Mouse (Mus musculus): ENCODE data around the gene Slc22a4. TPM values are rescaled to one million over a fixed set of nuclear protein-coding genes. Genes with fewer than 3 reads are reported as not detected.
A peak's percentile ranks its signal among the peaks of the same experiment; 100 is the strongest.
"Not testable (repeated sequence)": the region's sequence is repeated elsewhere in the genome, so short reads cannot be mapped to it uniquely, and the experiment has no call there.

Slc22a4 gene
- total RNA-seq, 2 experiments from 2014 or later: 1.9 to 2.2 TPM

DNA sequence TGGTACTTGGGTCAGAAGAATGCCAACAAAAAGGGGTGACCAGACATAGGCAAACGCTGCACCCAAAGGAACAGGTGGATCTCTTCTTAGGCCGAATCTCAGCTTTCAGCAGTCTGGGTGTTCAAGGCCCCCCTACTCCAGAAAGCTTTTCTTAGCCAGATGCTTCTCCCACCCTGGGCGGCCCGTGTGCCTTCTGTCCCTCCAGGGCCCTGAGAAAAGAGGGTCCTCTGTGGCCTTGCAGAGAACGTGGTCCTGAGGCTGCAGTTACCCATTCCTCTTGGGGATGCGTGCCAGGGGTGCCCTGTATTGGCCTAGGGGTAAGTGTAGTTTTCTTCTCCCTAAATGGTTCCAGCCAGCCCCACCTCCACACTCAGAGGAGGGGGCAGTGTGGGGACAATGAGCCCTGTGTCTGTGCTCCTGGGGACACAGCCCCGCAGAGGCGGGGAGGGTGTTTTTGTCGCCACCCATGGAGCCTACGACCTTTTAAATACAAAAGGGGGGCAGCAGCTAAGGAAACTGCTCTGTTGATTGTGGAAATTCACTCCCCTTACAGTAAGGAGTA is 30.2 kb upstream of the Slc22a4 start:
- intact Hi-C loops (cut with DNase I): no loop called here
- no peak for DNase-seq

DNA sequence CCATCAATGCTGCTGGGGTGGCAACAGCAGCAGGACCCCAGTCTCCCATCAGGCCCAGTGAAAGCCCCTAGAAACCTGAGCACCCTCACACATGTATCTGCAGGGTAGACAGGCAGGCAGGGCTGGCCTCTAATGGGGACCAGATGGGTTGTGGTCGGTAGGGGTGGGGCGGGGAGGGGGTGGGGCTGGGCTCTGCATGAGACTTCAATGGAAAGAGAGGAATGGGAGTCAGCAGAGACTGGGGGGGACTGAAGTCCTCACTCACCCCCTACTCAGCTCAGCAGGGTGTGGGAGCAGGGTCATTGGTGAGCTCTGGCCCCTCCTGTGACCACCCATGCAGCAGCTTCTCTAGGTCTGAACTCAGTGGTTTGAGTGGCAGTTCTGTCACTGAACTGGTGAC is 29.5 kb upstream of the Slc22a4 start:
- no peak for DNase-seq
- intact Hi-C loops (cut with DNase I): no loop called here

DNA sequence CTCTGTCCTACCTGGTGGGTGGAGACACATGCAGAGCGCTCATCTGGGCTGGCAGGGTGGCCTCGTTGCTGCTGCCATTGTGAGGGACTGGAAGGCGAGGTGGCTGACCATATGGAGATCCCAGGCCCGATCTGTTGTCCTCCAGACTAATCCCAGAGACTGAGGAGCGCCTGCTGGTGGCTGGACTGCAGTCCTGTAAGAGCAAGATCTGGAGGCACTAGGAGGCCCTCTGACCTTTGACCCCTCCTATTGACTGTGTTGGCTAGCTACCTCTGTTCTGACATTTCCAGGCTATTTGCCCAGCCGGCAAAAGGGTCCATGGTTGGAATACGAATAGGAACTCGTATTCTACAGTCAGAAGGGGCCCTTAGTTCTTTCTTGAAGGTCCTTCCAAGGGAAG is 28.2 kb upstream of the Slc22a4 start:
- intact Hi-C loops (cut with DNase I): no loop called here

DNA sequence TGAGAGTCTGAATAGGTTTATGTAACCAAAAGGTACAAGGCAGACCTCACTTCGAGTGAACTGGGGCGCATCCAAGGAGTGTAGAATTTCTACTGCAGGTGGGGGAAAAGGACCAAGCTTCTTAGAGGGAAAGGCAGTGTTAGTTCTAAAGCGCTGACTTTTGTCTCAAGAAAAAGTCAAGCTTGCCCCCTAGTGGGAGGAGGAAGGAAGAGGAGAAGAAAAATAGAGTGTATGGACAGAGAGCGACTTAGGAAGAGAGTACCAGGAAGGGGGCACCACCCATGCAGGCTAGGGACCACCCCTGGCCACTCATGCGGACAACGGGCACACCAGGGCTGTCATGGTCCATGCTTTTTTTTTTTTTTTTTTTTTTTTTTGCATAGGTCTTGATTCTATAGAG is 26.4 kb upstream of the Slc22a4 start:
- intact Hi-C loops (cut with DNase I): loop anchor here (1.0 to 5.0 kb wide), 4 partner anchors 35 to 201 kb away; no protein-coding TSS in a partner anchor
- DNase-seq: peak; percentile 68 to 77

More for the DNA sequence above, 28.2 kb upstream of the Slc22a4 start:
- no peak for DNase-seq

DNA sequence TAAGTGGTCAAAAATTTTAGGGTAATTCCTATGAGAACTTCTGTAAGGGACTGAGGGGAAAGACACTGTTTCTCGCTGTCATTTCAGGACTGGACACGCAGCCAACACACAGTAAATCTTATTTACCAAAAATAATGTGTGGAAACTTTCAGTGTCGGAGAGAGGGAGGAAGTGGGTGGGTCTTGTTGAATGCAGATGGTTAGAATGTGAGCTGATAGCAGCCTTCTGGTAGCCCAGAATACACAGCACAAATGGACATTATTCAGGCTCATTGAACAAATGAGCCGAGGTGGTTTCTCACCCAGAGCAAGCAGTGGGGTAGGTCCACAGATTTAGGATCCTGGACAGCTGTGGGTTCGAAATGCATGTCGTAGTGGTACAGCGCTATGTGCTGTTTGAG is 25.2 kb upstream of the Slc22a4 start:
- no peak for DNase-seq
- intact Hi-C loops (cut with DNase I): loop anchor here (5.0 kb wide), 1 partner anchor 121 kb away; no protein-coding TSS in a partner anchor

DNA sequence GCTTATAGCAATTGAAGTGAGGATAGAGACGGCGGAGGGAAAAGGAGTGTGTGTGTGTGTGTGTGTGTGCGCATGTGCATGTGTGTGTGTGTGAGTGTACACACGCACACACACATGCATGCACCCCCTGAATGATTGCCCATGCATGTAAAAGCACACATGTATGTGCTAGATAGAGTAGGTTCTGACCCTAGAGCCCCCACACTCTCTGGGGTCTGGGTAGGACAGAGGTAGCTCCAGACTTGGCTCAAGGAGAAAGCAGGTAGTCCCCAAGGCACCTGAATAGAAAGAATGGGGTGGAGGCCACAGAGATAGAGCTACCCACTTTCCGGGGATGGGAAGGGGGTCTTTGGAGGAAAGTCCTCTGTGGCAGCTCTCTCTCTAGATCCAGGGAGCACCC is 24.2 kb upstream of the Slc22a4 start:
- intact Hi-C loops (cut with DNase I): loop anchor here (5.0 kb wide), 1 partner anchor 120 kb away; no protein-coding TSS in a partner anchor
- DNase-seq: no peak

DNA sequence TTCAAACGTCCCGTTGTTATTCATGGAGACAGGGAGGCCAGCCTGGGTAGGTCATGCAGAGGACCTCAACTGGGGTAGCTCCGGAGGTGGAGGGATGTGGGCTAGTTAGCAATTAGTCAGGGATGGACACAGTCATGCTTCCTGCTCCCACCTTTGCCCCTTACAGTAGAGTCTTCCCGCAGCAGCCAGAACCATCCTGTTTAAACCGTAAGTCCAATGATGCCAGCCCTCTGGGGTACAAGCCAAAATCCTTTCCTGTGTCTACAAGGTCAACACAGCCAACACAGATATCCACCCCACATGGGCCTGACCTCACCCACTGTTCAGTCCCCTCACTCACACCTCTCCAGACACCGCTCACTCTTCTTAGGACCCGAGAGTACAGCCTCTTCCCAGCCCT is 23.3 kb upstream of the Slc22a4 start:
- intact Hi-C loops (cut with DNase I): loop anchor here (5.0 kb wide), 1 partner anchor 119 kb away; no protein-coding TSS in a partner anchor

DNA sequence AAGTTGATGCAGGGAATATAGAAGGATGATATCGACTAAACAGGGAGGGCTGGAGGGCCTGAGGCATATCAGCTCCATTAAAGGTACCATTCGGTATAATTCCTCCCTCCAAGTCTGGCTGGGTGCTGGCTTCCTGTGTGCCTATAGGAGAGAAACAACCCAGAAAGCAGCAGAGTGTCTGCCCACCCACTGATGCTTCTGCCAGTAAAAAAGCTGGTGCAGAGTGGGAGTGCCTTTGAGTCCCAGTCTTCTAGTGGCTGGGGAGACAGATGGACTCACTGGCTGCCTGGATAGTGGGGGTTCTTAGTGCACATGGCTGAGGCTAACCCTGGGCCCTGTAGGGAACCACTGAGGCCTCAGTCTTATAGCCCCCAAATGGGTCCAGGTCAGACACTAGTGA is 22.3 kb upstream of the Slc22a4 start:
- intact Hi-C loops (cut with DNase I): loop anchor here (5.0 kb wide), 1 partner anchor 118 kb away; no protein-coding TSS in a partner anchor
- DNase-seq: no peak

More for the DNA sequence above, 23.3 kb upstream of the Slc22a4 start:
- no peak for DNase-seq

DNA sequence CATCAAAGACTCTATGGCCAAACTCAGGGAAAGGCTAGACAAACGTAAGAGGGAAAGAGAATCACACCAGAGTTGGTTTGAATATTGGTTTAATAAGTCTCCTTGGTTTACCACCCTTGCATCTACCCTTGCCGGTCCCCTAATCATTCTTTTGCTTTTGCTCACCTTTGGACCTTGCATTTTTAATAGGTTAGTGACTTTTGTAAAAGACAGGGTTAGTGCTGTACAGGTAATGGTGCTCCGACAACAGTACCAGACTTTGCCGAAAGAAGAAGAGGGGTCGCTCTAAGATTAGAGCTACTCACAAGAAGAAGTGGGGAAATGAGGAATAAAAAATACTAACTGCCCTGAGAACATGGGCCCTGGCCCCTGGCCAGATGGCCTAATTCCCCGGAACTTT is 12.8 kb upstream of the Slc22a4 start:
- no peak for DNase-seq
- intact Hi-C loops (cut with DNase I): no loop called here

DNA sequence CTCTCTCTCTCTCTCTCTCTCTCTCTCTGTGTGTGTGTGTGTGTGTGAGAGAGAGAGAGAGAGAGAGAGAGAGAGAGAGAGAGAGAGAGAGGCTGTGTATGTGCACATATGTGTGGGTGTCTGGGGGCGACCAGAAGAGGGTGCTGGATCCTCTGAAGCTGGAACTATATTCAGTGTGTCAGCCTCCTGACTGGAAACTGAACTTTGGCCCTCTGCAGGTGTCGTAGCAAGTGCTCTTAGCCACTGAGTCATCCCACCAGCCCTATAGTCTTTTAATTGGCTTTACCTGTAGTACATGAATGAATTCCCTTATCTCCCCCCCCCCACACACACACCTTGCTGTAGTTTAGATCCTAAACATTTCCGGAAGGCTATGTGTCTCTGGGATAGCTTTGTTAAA is 5.0 kb upstream of the Slc22a4 start:
- DNase-seq; intact Hi-C loops (cut with DNase I): not testable (repeated sequence)

DNA sequence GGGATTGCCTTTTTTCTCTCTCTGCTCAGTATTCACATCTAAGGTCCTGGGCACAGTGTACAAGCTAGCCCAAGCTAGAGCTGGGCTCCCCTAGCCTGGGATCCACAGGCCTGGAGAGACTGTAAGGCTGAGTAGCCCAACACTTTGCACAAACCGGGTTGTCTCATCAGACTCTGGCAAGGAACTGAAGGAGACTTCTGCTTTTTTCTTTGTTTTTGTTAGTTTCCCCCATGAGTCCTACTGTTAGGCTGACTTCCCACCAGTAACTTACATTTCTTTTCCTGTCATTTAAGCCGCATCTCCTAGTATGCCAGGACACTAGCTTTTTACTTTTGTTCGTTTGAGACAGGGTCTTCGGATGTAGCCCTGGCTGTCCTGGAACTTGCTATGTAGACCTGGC is 1.1 kb upstream of the Slc22a4 start:
- intact Hi-C loops (cut with DNase I): loop anchor here (2.0 kb wide), 1 partner anchor 26 kb away; no protein-coding TSS in a partner anchor
- no peak for DNase-seq

DNA sequence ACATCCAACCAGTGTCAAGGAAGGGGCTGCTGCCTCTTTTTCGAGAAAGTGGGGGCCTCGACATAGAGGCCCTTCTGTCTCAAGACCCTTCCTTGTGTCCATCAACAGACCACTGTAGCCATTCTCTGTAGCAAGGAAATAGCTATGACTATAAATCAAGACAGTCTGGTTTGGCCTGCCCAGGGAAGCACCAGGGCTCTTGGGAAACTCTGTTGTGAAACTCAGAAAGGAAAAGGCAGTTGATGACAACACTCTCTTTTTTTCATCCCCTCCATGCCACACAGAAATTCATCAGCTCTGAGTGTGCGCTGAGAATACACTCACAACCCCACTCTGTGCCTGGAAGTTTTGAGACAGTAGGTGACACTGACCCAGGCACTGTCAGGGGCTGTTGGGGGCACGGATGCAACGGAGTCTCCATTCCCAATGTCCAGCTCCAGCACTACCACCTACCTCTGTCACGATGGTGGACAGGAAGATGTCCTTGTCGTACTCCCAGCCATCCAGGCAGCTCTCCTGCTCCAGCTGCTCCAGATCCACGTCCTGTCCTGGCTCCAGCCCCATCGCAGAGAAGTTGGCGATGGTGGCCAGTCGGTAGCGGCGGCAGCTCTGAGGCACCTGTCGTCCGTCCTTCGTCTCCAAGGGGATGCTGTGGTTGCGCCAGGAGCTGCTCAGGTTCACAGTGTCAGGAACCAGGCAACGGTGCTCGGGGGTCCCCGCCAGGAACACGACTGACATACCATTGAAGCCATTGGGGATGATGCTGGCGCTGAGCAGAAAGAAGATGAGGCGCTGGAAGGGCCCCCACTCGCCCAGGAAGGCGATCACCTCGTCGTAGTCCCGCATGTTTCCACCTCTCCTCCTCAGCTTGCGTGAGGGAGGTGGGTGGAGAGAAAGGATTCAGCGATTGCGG is 503 bp downstream of the Slc22a4 start:
- no peak for DNase-seq
- intact Hi-C loops (cut with DNase I): loop anchor here (2.0 kb wide), 1 partner anchor 25 kb away; no protein-coding TSS in a partner anchor

DNA sequence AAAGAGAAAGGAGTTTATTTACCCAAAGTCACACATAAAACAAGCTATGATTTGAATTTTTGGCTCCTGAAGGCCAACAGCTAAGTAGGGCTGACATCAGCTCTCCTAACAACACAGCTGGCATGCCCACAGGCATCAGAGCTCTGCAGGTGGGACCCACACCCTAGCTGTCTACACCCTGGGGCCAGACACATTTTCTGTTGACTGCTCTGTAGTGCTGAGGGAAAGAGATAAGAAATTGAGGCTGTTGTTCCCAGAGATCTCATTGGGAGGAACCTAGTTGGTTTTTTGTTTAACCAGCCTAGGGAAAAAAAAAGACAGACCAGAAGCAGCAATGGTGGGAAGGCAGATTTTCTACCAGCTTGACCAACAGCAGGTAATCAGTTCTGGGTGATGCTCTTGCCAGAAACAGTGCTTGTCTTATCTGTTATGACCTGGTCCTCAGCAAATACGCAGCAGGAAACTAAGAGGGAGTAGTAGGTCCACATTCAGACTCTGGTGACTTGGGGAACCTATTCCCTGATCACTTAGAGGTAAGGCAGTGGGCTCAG is 1.3 kb downstream of the Slc22a4 start:
- intact Hi-C loops (cut with DNase I): no loop called here
- no peak for DNase-seq

DNA sequence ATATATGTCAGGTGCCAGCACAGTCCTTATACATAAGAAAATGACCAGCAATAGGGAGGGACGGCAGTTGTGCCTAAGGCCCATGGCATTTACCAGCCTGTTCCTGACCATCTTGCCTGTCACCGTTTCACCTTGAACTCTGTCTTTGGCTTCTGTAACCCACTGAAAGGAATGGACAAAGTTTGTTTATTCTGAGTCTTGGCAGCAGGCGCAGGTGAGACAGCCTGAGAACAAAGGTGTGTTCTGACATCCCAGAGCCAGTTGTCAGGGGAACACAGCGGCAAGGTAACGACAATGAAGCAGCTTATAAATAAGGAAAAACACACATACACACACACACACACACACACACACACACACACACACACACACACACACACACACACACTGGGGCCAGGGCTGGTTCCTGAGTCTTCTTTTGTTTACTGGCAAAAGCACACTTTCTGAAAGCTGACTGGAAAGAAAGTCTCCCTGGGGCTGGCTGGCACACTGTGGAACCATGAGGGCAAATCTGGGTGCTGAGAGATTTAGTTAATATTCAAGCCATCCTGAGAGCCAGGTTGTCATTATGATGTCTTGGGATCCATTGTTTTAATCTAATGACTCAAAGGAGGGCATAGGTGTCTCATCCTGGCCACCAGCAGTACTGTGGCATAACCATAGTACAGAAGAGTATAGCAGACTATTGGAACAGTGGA is 6.3 kb downstream of the Slc22a4 start:
- intact Hi-C loops (cut with DNase I): no loop called here
- DNase-seq: no peak

DNA sequence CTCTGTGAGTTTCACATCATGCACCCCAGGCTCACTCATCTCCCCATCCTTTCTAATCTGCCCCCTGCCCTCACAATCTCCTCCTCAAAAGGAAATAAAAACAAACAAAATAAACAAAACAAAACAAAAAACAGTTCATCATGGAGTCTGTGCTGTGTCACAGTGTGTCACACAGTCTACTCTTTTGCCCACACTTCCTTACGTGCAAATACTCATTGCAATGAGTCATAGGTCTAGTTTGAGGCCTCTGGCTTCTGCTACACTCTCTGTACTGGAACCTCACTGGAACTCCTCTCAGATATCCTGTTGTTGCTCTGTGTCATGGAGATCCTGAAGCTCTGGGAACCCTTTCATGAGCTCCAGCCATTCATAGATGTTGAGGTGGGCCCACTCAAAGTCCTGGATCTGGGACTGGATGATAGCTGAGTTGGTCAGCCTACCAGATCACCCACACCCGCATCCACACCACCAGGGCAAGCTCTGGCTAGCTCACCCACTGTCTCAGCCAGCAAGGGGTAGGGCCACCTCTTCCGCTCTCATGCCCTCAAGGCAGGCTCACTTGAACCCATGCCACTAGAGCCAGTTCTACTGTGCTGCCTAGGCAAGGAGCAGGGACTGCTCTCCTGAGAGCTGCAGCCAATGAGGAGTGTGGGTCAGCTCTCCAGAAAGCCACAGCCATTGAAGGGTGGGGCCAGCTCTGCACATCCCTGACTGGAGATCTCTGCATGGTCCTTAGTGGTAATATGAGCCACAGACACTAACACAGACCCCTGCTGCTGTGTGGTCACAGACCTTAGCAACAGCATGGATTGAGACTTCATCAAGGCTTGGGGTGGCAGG is 8.8 kb downstream of the Slc22a4 start:
- DNase-seq: no peak
- intact Hi-C loops (cut with DNase I): no loop called here

DNA sequence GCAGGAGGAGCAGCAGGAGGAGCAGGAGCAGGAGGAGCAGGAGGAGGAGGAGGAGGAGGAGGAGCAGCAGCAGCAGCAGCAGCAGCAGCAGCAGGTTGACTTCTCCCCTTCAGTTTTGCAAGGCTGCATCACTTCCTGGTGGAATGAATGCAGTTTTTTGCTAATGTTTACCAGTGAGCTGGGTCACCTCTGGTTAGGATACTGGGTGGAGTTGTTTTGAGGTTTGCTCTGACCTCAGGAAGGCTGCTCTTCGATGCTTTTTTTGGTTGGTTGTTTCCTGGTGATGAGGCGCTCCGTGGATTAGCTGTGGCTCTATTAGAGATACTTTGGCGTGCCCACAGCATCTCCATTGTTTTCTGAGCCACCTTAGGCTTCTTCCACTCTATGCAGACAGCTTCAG is 10.3 kb downstream of the Slc22a4 start:
- no peak for DNase-seq
- intact Hi-C loops (cut with DNase I): no loop called here

DNA sequence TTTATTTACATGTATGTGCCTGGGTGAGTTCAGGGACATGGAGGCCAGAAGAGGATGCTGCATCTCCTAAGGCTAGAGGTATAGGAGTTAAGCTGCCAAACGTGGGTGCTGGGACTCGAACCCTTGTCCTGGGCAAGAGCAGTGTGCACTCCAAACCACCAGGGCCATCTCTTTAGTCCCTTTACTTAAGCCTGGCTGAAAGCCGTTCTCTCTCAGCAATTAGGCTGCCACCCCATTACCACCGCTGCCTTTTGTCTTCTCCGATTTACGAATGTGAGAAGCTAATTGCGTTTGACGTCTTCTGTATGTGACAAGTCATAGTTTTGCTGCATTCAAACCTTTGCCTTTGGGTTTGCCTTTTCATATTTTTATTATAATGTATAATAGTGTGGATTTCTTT is 11.8 kb downstream of the Slc22a4 start:
- intact Hi-C loops (cut with DNase I): no loop called here
- DNase-seq: no peak

DNA sequence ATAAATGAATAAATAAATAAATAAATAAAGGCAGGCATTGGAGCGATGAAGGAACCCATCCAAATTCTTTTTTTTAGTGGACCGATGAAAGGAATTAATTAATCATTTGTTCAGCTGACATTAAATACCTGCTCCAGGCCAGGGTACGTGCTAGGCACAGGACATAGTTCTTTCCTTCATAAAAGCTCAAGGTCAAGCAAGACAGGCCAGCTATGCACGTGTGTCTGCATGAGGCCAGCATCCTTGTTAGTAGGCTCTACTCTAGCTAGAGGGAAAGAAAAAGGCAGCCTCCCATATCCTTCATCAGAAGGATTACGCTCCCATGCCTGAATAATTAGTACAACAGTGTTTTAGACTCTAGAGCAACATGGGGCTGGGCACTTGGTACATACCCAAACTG is 14.9 kb downstream of the Slc22a4 start:
- intact Hi-C loops (cut with DNase I): no loop called here
- no peak for DNase-seq

DNA sequence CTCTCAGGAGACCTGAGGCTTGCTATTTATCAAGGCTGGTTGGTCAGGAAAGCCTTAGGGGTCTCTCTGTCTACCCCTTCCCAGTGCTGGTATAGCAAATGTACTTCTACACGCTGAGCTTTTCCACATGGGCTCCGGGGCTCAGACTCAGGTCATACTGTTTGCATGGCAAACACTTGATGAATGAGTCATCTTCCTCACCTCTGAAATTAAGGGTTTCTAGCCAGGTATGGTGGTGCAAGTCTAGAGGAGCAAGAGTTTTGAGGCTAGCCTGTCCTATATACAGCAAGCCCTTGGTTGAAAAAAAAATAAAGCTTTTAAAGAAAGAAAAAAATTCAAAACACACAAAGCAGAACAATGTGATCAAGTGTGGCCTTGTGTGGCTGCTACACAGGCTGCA is 16.6 kb downstream of the Slc22a4 start:
- intact Hi-C loops (cut with DNase I): no loop called here
- no peak for DNase-seq

DNA sequence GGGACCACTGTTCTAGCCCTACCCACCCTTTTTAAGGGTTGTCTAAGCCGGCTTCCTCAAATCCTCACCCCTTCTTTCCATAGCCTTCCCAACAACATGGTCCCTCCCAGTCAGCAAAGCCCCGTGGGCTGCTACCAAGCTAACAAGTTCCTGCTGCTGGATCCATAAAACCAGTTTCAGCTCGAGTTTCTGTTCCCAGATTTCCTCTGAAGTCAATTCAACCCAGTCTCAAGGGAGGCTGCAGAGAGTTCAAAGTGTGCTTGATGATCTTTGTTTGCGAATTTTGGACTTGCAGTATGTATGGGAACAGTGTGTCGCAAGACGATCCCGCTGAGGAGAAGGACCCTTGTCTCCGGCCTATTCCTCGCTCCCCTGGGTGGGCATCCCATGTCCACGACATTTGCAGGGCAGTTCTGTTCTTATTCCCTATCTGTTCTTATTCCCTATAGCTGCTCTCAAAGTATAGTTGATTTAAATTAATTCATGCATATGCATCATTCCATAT is 19.4 kb downstream of the Slc22a4 start:
- intact Hi-C loops (cut with DNase I): loop anchor here (10.0 kb wide), 1 partner anchor 526 kb away; no protein-coding TSS in a partner anchor
- DNase-seq: no peak

Measured in heart, postnatal 10 days (tissue).